Mouse (Mus musculus): Measurements from ENCODE around the gene Carnmt1. TPM values are rescaled to one million over a fixed set of nuclear protein-coding genes. Genes with fewer than 3 reads are reported as not detected.
"Not testable (repeated sequence)": the region's sequence is repeated elsewhere in the genome, so short reads cannot be mapped to it uniquely, and the experiment has no call there.

Gene Carnmt1
- polyA plus RNA-seq, 1 experiment from 2014 or later = 36.4 TPM

- H3K4me1 ChIP-seq (ENCODE audit: control insufficient read depth, insufficient read depth, low read length) = no peaks in the 10 kb centered on the region
- no peak overlapping the region for H3K4me2 ChIP-seq (ENCODE audit: low read depth, low read length)
- DNase-seq (ENCODE audit: low spot score) (no peak), ATAC-seq (replicated peaks; ENCODE audit: insufficient number of reproducible peaks, low FRiP score, low TSS enrichment, low read depth) (no peak)
- WGBS = 86% methylated on average over 1 of the region's 1 CpGs
- no peak overlapping the region for H3K4me3 ChIP-seq (ENCODE audit: low read depth, low read length)
- H3K9ac ChIP-seq (replicated peaks; ENCODE audit: low read length) = no peak overlapping the region
- no peaks in the 10 kb centered on the region for H3K9me3 ChIP-seq (replicated peaks; ENCODE audit: control insufficient read depth, low read length)
- H3K36me3 ChIP-seq (replicated peaks; ENCODE audit: control insufficient read depth, insufficient read depth, low read depth, low read length) = no peaks in the 10 kb centered on the region
- H3K27me3 ChIP-seq (ENCODE audit: control insufficient read depth, insufficient read depth, low read length) = no peaks in the 10 kb centered on the region
- no peak overlapping the region for H3K27ac ChIP-seq (replicated peaks; ENCODE audit: low read depth, low read length)
Measured at GRCm38 (mm10) chr19:18695552-18695951, 25.0 kb downstream of the Carnmt1 start.

GRCm38 (mm10) chr19:18708101-18708500, 37.5 kb downstream of the Carnmt1 start:
- Histone ChIP-seq H3K27ac (replicated peaks; ENCODE audit: low read depth, low read length) (no peak overlapping the region), H3K9ac (replicated peaks; ENCODE audit: low read length) (no peak overlapping the region), H3K9me3 (replicated peaks; ENCODE audit: control insufficient read depth, low read length) (no peaks in the 10 kb centered on the region), H3K4me3 (ENCODE audit: low read depth, low read length) (no peak overlapping the region), H3K4me2 (ENCODE audit: low read depth, low read length) (no peak overlapping the region), H3K36me3 (replicated peaks; ENCODE audit: control insufficient read depth, insufficient read depth, low read depth, low read length) (no peaks in the 10 kb centered on the region), H3K4me1 (ENCODE audit: control insufficient read depth, insufficient read depth, low read length) (no peaks in the 10 kb centered on the region), H3K27me3 (ENCODE audit: control insufficient read depth, insufficient read depth, low read length) (no peaks in the 10 kb centered on the region)
- no peak for DNase-seq (ENCODE audit: low spot score)
- ATAC-seq (replicated peaks; ENCODE audit: insufficient number of reproducible peaks, low FRiP score, low TSS enrichment, low read depth) = no peak

GRCm38 (mm10) chr19:18710903-18711302, 40.3 kb downstream of the Carnmt1 start:
- no peaks in the 10 kb centered on the region for H3K36me3 ChIP-seq (replicated peaks; ENCODE audit: control insufficient read depth, insufficient read depth, low read depth, low read length)
- 60% methylated on average over 6 of the region's 6 CpGs for WGBS
- no peak for ATAC-seq (replicated peaks; ENCODE audit: insufficient number of reproducible peaks, low FRiP score, low TSS enrichment, low read depth)
- no peak overlapping the region for H3K27ac ChIP-seq (replicated peaks; ENCODE audit: low read depth, low read length)
- no peak overlapping the region for H3K4me3 ChIP-seq (ENCODE audit: low read depth, low read length)
- H3K4me2 ChIP-seq (ENCODE audit: low read depth, low read length) = no peak overlapping the region
- no peaks in the 10 kb centered on the region for H3K9me3 ChIP-seq (replicated peaks; ENCODE audit: control insufficient read depth, low read length)
- H3K27me3 ChIP-seq (ENCODE audit: control insufficient read depth, insufficient read depth, low read length) = no peaks in the 10 kb centered on the region
- no peak overlapping the region for H3K9ac ChIP-seq (replicated peaks; ENCODE audit: low read length)
- H3K4me1 ChIP-seq (ENCODE audit: control insufficient read depth, insufficient read depth, low read length) = no peaks in the 10 kb centered on the region
- no peak for DNase-seq (ENCODE audit: low spot score)

GRCm38 (mm10) chr19:18711589-18711988, 41.0 kb downstream of the Carnmt1 start:
- no peaks in the 10 kb centered on the region for H3K4me1 ChIP-seq (ENCODE audit: control insufficient read depth, insufficient read depth, low read length)
- no peak overlapping the region for H3K9ac ChIP-seq (replicated peaks; ENCODE audit: low read length)
- DNase-seq (ENCODE audit: low spot score) = no peak
- no peaks in the 10 kb centered on the region for H3K9me3 ChIP-seq (replicated peaks; ENCODE audit: control insufficient read depth, low read length)
- no peak overlapping the region for H3K27ac ChIP-seq (replicated peaks; ENCODE audit: low read depth, low read length)
- no peak overlapping the region for H3K4me2 ChIP-seq (ENCODE audit: low read depth, low read length)
- WGBS = 89% methylated on average over 9 of the region's 9 CpGs
- H3K4me3 ChIP-seq (ENCODE audit: low read depth, low read length) = no peak overlapping the region
- ATAC-seq (replicated peaks; ENCODE audit: insufficient number of reproducible peaks, low FRiP score, low TSS enrichment, low read depth) = no peak
- no peaks in the 10 kb centered on the region for H3K27me3 ChIP-seq (ENCODE audit: control insufficient read depth, insufficient read depth, low read length)
- no peaks in the 10 kb centered on the region for H3K36me3 ChIP-seq (replicated peaks; ENCODE audit: control insufficient read depth, insufficient read depth, low read depth, low read length)

- no peaks in the 10 kb centered on the region for H3K27me3 ChIP-seq (ENCODE audit: control insufficient read depth, insufficient read depth, low read length)
- H3K9ac ChIP-seq (replicated peaks; ENCODE audit: low read length) = peak overlapping the region; percentile 92
- peak overlapping the region; percentile 44 for H3K27ac ChIP-seq (replicated peaks; ENCODE audit: low read depth, low read length)
- no peaks in the 10 kb centered on the region for H3K36me3 ChIP-seq (replicated peaks; ENCODE audit: control insufficient read depth, insufficient read depth, low read depth, low read length)
- peak overlapping the region; percentile 91 for H3K4me3 ChIP-seq (ENCODE audit: low read depth, low read length)
- peak overlapping the region; percentile 28 for H3K4me2 ChIP-seq (ENCODE audit: low read depth, low read length)
- H3K9me3 ChIP-seq (replicated peaks; ENCODE audit: control insufficient read depth, low read length) = no peaks in the 10 kb centered on the region
- no peaks in the 10 kb centered on the region for H3K4me1 ChIP-seq (ENCODE audit: control insufficient read depth, insufficient read depth, low read length)
- ATAC-seq (replicated peaks; ENCODE audit: insufficient number of reproducible peaks, low FRiP score, low TSS enrichment, low read depth) = no peak
- DNase-seq (ENCODE audit: low spot score) = no peak
- 61% methylated on average over 16 of the region's 16 CpGs for WGBS
Measured at GRCm38 (mm10) chr19:18712153-18712865, 41.7 kb downstream of the Carnmt1 start.

- Histone ChIP-seq H3K36me3 (replicated peaks; ENCODE audit: control insufficient read depth, insufficient read depth, low read depth, low read length) (no peaks in the 10 kb centered on the region), H3K27me3 (ENCODE audit: control insufficient read depth, insufficient read depth, low read length) (no peaks in the 10 kb centered on the region), H3K27ac (replicated peaks; ENCODE audit: low read depth, low read length) (peak within 1 kb of the TSS; percentile 44), H3K9ac (replicated peaks; ENCODE audit: low read length) (peak within 1 kb of the TSS; percentile 92), H3K4me1 (ENCODE audit: control insufficient read depth, insufficient read depth, low read length) (no peaks in the 10 kb centered on the region), H3K9me3 (replicated peaks; ENCODE audit: control insufficient read depth, low read length) (no peaks in the 10 kb centered on the region), H3K4me3 (ENCODE audit: low read depth, low read length) (peak within 1 kb of the TSS; percentile 91), H3K4me2 (ENCODE audit: low read depth, low read length) (peak within 1 kb of the TSS; percentile 66)
- peak; percentile 96 for ATAC-seq (replicated peaks; ENCODE audit: insufficient number of reproducible peaks, low FRiP score, low TSS enrichment, low read depth)
- under 1% methylated on average over 48 of the region's 49 CpGs for WGBS
- peak; percentile 97 for DNase-seq (ENCODE audit: low spot score)
Measured at GRCm38 (mm10) chr19:18712866-18713300, 42.3 kb downstream of the Carnmt1 start, which contains the start of gene D030056L22Rik. Gene D030056L22Rik (plus strand): TSS chr19:18713193.

- H3K27me3 ChIP-seq (ENCODE audit: control insufficient read depth, insufficient read depth, low read length); H3K4me1 ChIP-seq (ENCODE audit: control insufficient read depth, insufficient read depth, low read length); H3K36me3 ChIP-seq (replicated peaks; ENCODE audit: control insufficient read depth, insufficient read depth, low read depth, low read length); H3K9me3 ChIP-seq (replicated peaks; ENCODE audit: control insufficient read depth, low read length); H3K27ac ChIP-seq (replicated peaks; ENCODE audit: low read depth, low read length): not testable (repeated sequence)
- ATAC-seq (replicated peaks; ENCODE audit: insufficient number of reproducible peaks, low FRiP score, low TSS enrichment, low read depth) (peak; percentile 60), DNase-seq (ENCODE audit: low spot score) (peak; percentile 45)
- Histone ChIP-seq H3K4me2 (ENCODE audit: low read depth, low read length) (peak overlapping the region; percentile 66), H3K9ac (replicated peaks; ENCODE audit: low read length) (peak overlapping the region; percentile 92), H3K4me3 (ENCODE audit: low read depth, low read length) (peak overlapping the region; percentile 91)
- WGBS = under 1% methylated on average over 31 of the region's 46 CpGs
Measured at GRCm38 (mm10) chr19:18713357-18713756, 42.8 kb downstream of the Carnmt1 start.

- WGBS = 13% methylated on average over 1 of the region's 1 CpGs
- no peak overlapping the region for H3K4me3 ChIP-seq (ENCODE audit: low read depth, low read length)
- H3K36me3 ChIP-seq (replicated peaks; ENCODE audit: control insufficient read depth, insufficient read depth, low read depth, low read length) = no peaks in the 10 kb centered on the region
- H3K27ac ChIP-seq (replicated peaks; ENCODE audit: low read depth, low read length) = no peak overlapping the region
- ATAC-seq (replicated peaks; ENCODE audit: insufficient number of reproducible peaks, low FRiP score, low TSS enrichment, low read depth) (no peak), DNase-seq (ENCODE audit: low spot score) (peak; percentile 85)
- H3K4me1 ChIP-seq (ENCODE audit: control insufficient read depth, insufficient read depth, low read length) = no peaks in the 10 kb centered on the region
- no peaks in the 10 kb centered on the region for H3K27me3 ChIP-seq (ENCODE audit: control insufficient read depth, insufficient read depth, low read length)
- H3K4me2 ChIP-seq (ENCODE audit: low read depth, low read length) = no peak overlapping the region
- no peak overlapping the region for H3K9ac ChIP-seq (replicated peaks; ENCODE audit: low read length)
- no peaks in the 10 kb centered on the region for H3K9me3 ChIP-seq (replicated peaks; ENCODE audit: control insufficient read depth, low read length)
Measured at GRCm38 (mm10) chr19:18716374-18716773, 45.8 kb downstream of the Carnmt1 start.

Data from embryonic facial prominence, embryonic 11.5 days (tissue).